Mouse (Mus musculus): ENCODE results near the gene Apold1. TPM values are rescaled to one million over a fixed set of nuclear protein-coding genes. Genes with fewer than 3 reads are reported as not detected.

The Apold1 gene
- polyA plus RNA-seq, 1 experiment from 2014 or later = 3.7 TPM

GRCm38 (mm10) chr6:134983529-134984370 is 2.2 kb downstream of the Apold1 start:
- WGBS = 3% methylated on average over 62 of the region's 62 CpGs
- Histone ChIP-seq H3K4me3 (replicated peaks) (peak overlapping the region; percentile 60), H3K36me3 (replicated peaks) (no peaks in the 10 kb centered on the region), H3K9ac (peak overlapping the region; percentile 69), H3K4me2 (peak overlapping the region; percentile 82), H3K9me3 (no peaks in the 10 kb centered on the region), H3K27ac (peak overlapping the region; percentile 32; the same call in 1 of the 2 replicates), H3K4me1 (peaks cover 23% of the 10 kb centered on the region), H3K27me3 (peaks cover 22% of the 10 kb centered on the region; the same call in 1 of the 2 replicates)
- ATAC-seq (ENCODE audit: low FRiP score) = peak; percentile 88

GRCm38 (mm10) chr6:134984748-134985147 is 3.2 kb downstream of the Apold1 start:
- no peaks in the 10 kb centered on the region for H3K36me3 ChIP-seq (replicated peaks)
- no peak overlapping the region for H3K4me2 ChIP-seq
- H3K9ac ChIP-seq = no peak overlapping the region
- H3K27me3 ChIP-seq = peaks cover 22% of the 10 kb centered on the region; the same call in 1 of the 2 replicates
- ATAC-seq (ENCODE audit: low FRiP score) = no peak
- WGBS = 71% methylated on average over 3 of the region's 3 CpGs
- H3K9me3 ChIP-seq = no peaks in the 10 kb centered on the region
- no peak overlapping the region for H3K4me3 ChIP-seq (replicated peaks)
- peaks cover 23% of the 10 kb centered on the region for H3K4me1 ChIP-seq
- no peak overlapping the region for H3K27ac ChIP-seq

DNA sequence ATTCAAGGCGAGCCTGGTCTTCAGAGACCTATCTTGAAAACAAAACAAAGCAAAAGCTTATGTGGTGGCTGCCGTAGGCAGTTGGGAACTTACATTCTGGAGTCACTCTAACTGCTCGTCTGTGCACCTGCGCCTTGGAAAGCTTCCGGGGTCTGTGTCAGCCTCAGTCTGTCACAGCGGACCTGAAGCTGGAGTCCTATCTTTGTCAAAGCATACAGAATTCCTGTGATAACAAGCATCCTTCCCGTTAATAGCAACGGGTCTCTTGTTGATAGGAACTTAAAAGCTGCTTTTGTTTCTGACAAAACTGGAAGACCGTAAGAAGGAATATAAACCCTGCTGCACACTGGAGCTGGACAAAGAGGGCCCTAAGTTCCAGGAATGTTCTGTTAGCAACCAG is 6.9 kb downstream of the Apold1 start:
- Histone ChIP-seq H3K9me3 (no peaks in the 10 kb centered on the region), H3K27ac (no peak overlapping the region), H3K36me3 (replicated peaks) (no peaks in the 10 kb centered on the region), H3K4me3 (replicated peaks) (no peak overlapping the region), H3K4me1 (peaks cover 9% of the 10 kb centered on the region), H3K27me3 (0 out of 2 replicates have a peak, but pooled peaks cover 9% of the 10 kb centered on the region), H3K9ac (no peak overlapping the region), H3K4me2 (no peak overlapping the region)
- ATAC-seq (ENCODE audit: low FRiP score) = no peak
- 82% methylated on average over 9 of the region's 9 CpGs for WGBS

GRCm38 (mm10) chr6:134990674-134991073 is 9.2 kb downstream of the Apold1 start:
- WGBS = 93% methylated on average over 6 of the region's 6 CpGs
- ATAC-seq (ENCODE audit: low FRiP score) = no peak

GRCm38 (mm10) chr6:134994031-134994651 is 12.6 kb downstream of the Apold1 start:
- Histone ChIP-seq H3K9ac (no peak overlapping the region), H3K36me3 (replicated peaks) (no peaks in the 10 kb centered on the region), H3K4me2 (no peak overlapping the region), H3K27me3 (no peaks in the 10 kb centered on the region), H3K4me1 (no peaks in the 10 kb centered on the region), H3K4me3 (replicated peaks) (no peak overlapping the region), H3K9me3 (no peaks in the 10 kb centered on the region), H3K27ac (no peak overlapping the region)
- 78% methylated on average over 12 of the region's 12 CpGs for WGBS
- ATAC-seq (ENCODE audit: low FRiP score) = no peak

More at GRCm38 (mm10) chr6:134990674-134991073, 9.2 kb downstream of the Apold1 start:
- H3K36me3 ChIP-seq (replicated peaks) = no peaks in the 10 kb centered on the region
- no peaks in the 10 kb centered on the region for H3K9me3 ChIP-seq
- H3K27ac ChIP-seq = no peak overlapping the region
- H3K9ac ChIP-seq = no peak overlapping the region
- no peaks in the 10 kb centered on the region for H3K27me3 ChIP-seq
- H3K4me3 ChIP-seq (replicated peaks) = no peak overlapping the region
- H3K4me1 ChIP-seq = no peaks in the 10 kb centered on the region
- no peak overlapping the region for H3K4me2 ChIP-seq

DNA sequence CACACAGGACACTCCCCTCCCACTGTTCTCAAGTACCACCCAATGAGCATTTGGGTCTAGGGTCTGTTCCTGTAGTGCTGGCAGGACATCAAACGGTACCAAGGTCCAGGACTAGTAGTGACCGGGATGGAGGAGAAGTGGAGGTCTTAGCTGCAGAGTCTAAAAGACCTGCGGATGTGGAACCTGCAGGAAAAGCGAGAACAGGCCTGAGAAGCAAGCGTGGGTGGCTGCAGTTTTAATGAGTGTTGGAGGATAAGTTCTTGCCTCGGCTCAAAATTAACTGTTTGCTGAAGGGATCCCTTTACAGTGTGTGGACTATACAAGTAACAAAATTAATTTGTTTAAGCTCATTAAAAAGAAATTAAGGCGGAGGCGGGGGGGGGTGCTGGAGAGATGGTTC is 13.5 kb downstream of the Apold1 start:
- H3K4me3 ChIP-seq (replicated peaks) = no peak overlapping the region
- 83% methylated on average over 8 of the region's 8 CpGs for WGBS
- H3K4me2 ChIP-seq = no peak overlapping the region

GRCm38 (mm10) chr6:134996918-134997317 is 15.4 kb downstream of the Apold1 start:
- Histone ChIP-seq H3K36me3 (replicated peaks) (no peaks in the 10 kb centered on the region), H3K4me3 (replicated peaks) (no peak overlapping the region), H3K27me3 (no peaks in the 10 kb centered on the region), H3K27ac (no peak overlapping the region), H3K9ac (no peak overlapping the region), H3K4me2 (no peak overlapping the region), H3K4me1 (no peaks in the 10 kb centered on the region), H3K9me3 (no peaks in the 10 kb centered on the region)
- WGBS = 82% methylated on average over 2 of the region's 2 CpGs
- no peak for ATAC-seq (ENCODE audit: low FRiP score)

More for the DNA sequence above, 13.5 kb downstream of the Apold1 start:
- Histone ChIP-seq H3K9me3 (no peaks in the 10 kb centered on the region), H3K27me3 (no peaks in the 10 kb centered on the region), H3K36me3 (replicated peaks) (no peaks in the 10 kb centered on the region), H3K27ac (no peak overlapping the region), H3K4me1 (no peaks in the 10 kb centered on the region), H3K9ac (no peak overlapping the region)
- no peak for ATAC-seq (ENCODE audit: low FRiP score)

- no peaks in the 10 kb centered on the region for H3K4me1 ChIP-seq
- 92% methylated on average over 8 of the region's 8 CpGs for WGBS
- H3K27me3 ChIP-seq = no peaks in the 10 kb centered on the region
- ATAC-seq (ENCODE audit: low FRiP score) = no peak
- H3K4me2 ChIP-seq = no peak overlapping the region
- H3K9me3 ChIP-seq = no peaks in the 10 kb centered on the region
- H3K27ac ChIP-seq = no peak overlapping the region
- no peak overlapping the region for H3K4me3 ChIP-seq (replicated peaks)
- H3K9ac ChIP-seq = no peak overlapping the region
- no peaks in the 10 kb centered on the region for H3K36me3 ChIP-seq (replicated peaks)
Measured at GRCm38 (mm10) chr6:134998076-134998475, 16.6 kb downstream of the Apold1 start.

DNA sequence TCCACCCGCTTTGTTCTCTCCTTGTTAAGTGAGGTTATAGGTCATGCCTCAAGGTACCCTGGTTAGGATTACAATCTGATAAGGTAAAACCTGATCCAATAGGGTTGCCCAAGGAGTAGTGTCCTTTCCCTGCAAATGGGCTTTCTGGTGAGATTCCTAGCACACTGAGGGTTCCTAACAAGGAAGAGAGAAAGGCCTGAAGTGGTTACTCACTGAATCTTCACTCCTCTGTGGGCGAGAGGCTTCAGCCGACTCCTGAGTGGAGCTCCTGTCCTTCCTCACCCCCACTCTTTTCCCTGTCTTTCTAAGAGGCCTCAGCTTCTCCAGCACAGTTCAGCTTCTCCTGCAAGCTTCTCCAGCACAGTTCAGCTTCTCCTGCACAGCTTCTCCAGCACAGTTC is 17.3 kb downstream of the Apold1 start:
- no peak overlapping the region for H3K4me3 ChIP-seq (replicated peaks)
- H3K27me3 ChIP-seq = no peaks in the 10 kb centered on the region
- H3K4me2 ChIP-seq = no peak overlapping the region
- H3K27ac ChIP-seq = no peak overlapping the region
- H3K4me1 ChIP-seq = no peaks in the 10 kb centered on the region
- WGBS = 89% methylated on average over 3 of the region's 3 CpGs
- ATAC-seq (ENCODE audit: low FRiP score) = no peak
- no peaks in the 10 kb centered on the region for H3K36me3 ChIP-seq (replicated peaks)
- no peaks in the 10 kb centered on the region for H3K9me3 ChIP-seq
- H3K9ac ChIP-seq = no peak overlapping the region

DNA sequence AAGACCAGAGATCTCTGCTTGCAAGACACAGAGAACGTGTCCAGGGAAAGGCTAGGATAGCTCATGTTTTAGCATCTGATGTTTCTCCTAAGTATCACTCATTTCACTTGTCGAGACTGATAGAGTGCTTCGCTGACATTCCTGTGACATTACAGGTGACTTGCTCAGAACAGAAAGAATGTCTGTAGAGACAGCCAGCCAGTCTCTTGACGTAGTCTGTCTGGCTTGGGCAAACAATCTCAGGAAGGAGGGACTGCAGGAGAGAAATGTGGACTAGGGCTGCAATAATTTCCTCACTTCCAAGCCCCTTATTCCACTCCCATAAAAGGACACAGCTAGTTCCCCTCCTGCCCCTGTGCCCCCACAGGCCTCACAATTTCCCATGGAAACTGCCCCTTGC is 18.8 kb downstream of the Apold1 start:
- Histone ChIP-seq H3K4me2 (no peak overlapping the region), H3K4me1 (no peaks in the 10 kb centered on the region), H3K9ac (no peak overlapping the region), H3K27ac (no peak overlapping the region), H3K9me3 (no peaks in the 10 kb centered on the region), H3K36me3 (replicated peaks) (no peaks in the 10 kb centered on the region), H3K27me3 (no peaks in the 10 kb centered on the region), H3K4me3 (replicated peaks) (no peak overlapping the region)
- no peak for ATAC-seq (ENCODE audit: low FRiP score)
- WGBS = 82% methylated on average over 4 of the region's 4 CpGs

DNA sequence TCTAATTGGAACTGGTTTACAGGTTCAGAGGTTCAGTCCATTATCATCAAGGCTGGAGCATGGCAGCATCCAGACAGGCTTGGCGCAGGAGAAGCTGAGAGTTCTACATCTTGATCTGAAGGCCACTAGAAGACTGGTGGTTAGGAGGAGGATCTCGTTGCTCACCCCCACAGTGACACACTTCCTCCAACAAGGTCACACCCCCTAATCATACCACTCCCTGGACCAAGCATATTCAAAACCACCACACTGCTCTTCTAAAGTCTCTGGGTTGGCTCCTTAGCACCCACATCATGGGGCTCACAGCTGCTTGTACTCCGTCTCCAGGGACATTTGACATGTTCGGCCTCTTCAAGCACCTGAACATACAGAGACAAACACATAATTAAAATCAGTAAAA is 20.5 kb downstream of the Apold1 start:
- Histone ChIP-seq H3K9me3 (no peaks in the 10 kb centered on the region), H3K27me3 (no peaks in the 10 kb centered on the region), H3K4me2 (no peak overlapping the region), H3K4me1 (no peaks in the 10 kb centered on the region), H3K27ac (no peak overlapping the region), H3K4me3 (replicated peaks) (no peak overlapping the region), H3K9ac (no peak overlapping the region), H3K36me3 (replicated peaks) (no peaks in the 10 kb centered on the region)
- ATAC-seq (ENCODE audit: low FRiP score) = no peak
- 92% methylated on average over 4 of the region's 4 CpGs for WGBS

DNA sequence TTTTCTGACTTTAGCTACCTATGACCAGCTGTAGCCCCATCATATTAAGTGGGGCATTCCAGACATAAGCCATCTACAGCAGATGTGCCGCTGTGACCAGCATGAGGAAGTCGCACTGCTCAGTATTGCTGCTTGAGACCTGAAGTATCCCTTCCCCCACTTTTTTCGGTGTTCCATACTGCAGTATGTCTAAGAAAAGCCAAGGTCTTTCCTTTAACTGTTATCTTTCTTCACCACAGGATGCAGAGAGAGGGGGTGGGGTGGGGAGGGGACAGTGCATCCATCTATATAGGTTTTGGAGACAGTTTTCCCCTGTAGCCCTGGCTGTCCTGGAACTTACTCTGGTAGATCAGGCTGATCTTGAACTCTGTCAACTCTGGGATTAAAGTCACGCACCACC is 24.9 kb downstream of the Apold1 start:
- no peak overlapping the region for H3K9ac ChIP-seq
- ATAC-seq (ENCODE audit: low FRiP score) = no peak
- no peak overlapping the region for H3K4me2 ChIP-seq
- H3K27ac ChIP-seq = no peak overlapping the region
- no peaks in the 10 kb centered on the region for H3K27me3 ChIP-seq
- 95% methylated on average over 4 of the region's 4 CpGs for WGBS
- H3K36me3 ChIP-seq (replicated peaks) = no peaks in the 10 kb centered on the region
- H3K4me3 ChIP-seq (replicated peaks) = no peak overlapping the region
- no peaks in the 10 kb centered on the region for H3K4me1 ChIP-seq
- H3K9me3 ChIP-seq = no peaks in the 10 kb centered on the region

All from forebrain, embryonic 12.5 days (tissue).